Mouse (Mus musculus) heart, embryonic 13.5 days (tissue): ENCODE measurements at regions not wholly inside any gene's neighbourhood (a gene's known extent, or its start where the extent isn't known, plus 50 kb on each side); places are given as distances from the start of the nearest gene placed in this dataset.

ENCODE experiments used
- ATAC-seq: fragments of 200-750 bp; cut with Nextera tagmentation; 2 replicates; pipeline ENCODE4 v1.8.0; 2017; ENCODE audit warnings: moderate TSS enrichment; ENCODE audit not compliant: insufficient number of reproducible peaks, low FRiP score, low TSS enrichment; ENCODE audit errors: extremely low read depth
- H3K27ac ChIP-seq: fragments of 300-500 bp; sonication (generic); replicated peaks from 2 replicates; pipeline ENCODE4 v1.5.1; 2015; ENCODE audit warnings: moderate library complexity, mild to moderate bottlenecking, inconsistent platforms
- H3K27me3 ChIP-seq: fragments of 300-500 bp; sonication (generic); replicated peaks from 2 replicates; pipeline ENCODE4 v1.6.1; 2015; ENCODE audit warnings: mild to moderate bottlenecking, inconsistent platforms
- H3K36me3 ChIP-seq: fragments of 300-500 bp; sonication (generic); 2 replicates; pipeline ENCODE4 v1.6.1; 2015; ENCODE audit warnings: mild to moderate bottlenecking, inconsistent platforms
- H3K4me1 ChIP-seq: fragments of 300-500 bp; sonication (generic); 2 replicates; pipeline ENCODE4 v1.6.1; 2015; ENCODE audit warnings: inconsistent platforms
- H3K4me2 ChIP-seq: fragments of 300-500 bp; sonication (generic); 2 replicates; pipeline ENCODE4 v1.6.1; 2015; ENCODE audit warnings: inconsistent platforms, mild to moderate bottlenecking, moderate library complexity
- H3K4me3 ChIP-seq: fragments of 300-500 bp; sonication (generic); 2 replicates; pipeline ENCODE4 v1.5.1; 2015; ENCODE audit warnings: moderate library complexity, mild to moderate bottlenecking, inconsistent platforms
- H3K9ac ChIP-seq: fragments of 300-500 bp; sonication (generic); 2 replicates; pipeline ENCODE4 v1.6.1; 2015; ENCODE audit warnings: inconsistent platforms, mild to moderate bottlenecking, moderate library complexity
- H3K9me3 ChIP-seq: fragments of 300-500 bp; sonication (generic); 2 replicates; pipeline ENCODE4 v1.6.1; 2016; ENCODE audit warnings: inconsistent platforms
- WGBS: fragments of 180-500 bp; shearing (Covaris S2); methylation state at CpG from one replicate; pipeline ENCODE4 v1.1.7; 2015; ENCODE audit warnings: mixed read lengths; 5-methylcytosine and 5-hydroxymethylcytosine counted together

DNA sequence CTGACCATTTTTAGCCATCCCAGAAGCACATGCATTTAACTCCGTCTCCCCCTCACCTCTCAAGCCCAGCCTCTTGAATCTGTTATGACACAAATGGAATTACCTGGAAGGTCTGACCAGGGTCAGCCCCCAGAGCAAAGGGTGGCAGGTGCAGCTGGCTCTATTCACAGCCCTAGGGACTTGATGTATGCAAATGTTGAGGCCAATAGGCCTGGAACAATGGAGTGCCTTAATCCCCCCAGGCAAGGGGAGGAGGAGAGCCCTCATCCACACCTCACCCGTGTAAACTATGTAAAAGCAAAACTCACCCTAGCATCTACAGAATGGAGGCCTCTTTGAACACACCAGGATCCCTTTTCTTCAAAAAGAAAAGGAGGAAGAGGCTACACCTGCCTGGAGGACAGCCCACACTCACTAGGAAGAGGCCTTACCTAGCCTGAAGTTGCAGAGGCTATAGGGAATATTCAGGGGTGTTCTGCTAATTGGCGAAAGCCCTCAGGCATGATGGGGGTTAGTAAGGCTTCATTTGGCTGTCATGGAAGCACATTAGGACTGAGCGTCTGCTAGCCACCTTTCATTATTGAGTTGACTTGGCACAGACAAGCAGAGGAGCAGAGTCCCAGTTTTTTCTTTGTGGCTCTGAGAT, 388.4 kb downstream of the Hs3st3b1 start:
- Histone ChIP-seq H3K27ac (no peak overlapping the region), H3K4me3 (no peak overlapping the region), H3K4me1 (no peaks in the 10 kb centered on the region), H3K4me2 (no peak overlapping the region), H3K9ac (no peak overlapping the region), H3K9me3 (no peaks in the 10 kb centered on the region), H3K27me3 (peaks cover 6% of the 10 kb centered on the region), H3K36me3 (no peaks in the 10 kb centered on the region)
- ATAC-seq: no peak
- 60% methylated on average over 4 of the region's 4 CpGs for WGBS

DNA sequence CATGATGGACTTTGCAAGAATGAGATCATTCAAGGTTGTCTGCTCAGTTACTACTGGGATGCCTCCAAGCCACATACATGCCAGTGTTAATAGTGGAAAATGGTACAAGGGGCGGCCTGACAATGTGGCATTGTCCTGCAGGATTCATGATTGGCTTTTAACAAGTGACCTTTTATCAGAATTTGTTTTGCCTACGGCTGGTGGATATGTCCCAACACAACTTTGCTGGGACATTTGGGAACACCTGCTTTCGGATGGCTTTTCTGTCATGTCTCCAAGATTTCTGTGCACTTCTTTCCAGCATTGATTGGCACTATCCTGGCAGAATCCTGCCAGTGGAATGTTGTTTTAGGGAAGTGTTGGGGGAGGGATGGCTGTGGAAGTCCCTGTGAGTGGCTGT, 384.4 kb downstream of the Hs3st3b1 start:
- 76% methylated on average over 3 of the region's 3 CpGs for WGBS
- H3K4me1 ChIP-seq: no peaks in the 10 kb centered on the region
- H3K4me3 ChIP-seq: no peak overlapping the region
- H3K27ac ChIP-seq: no peak overlapping the region
- H3K4me2 ChIP-seq: no peak overlapping the region
- no peak overlapping the region for H3K9ac ChIP-seq
- H3K27me3 ChIP-seq: peaks cover 6% of the 10 kb centered on the region
- ATAC-seq: no peak
- H3K9me3 ChIP-seq: no peaks in the 10 kb centered on the region
- no peaks in the 10 kb centered on the region for H3K36me3 ChIP-seq

DNA sequence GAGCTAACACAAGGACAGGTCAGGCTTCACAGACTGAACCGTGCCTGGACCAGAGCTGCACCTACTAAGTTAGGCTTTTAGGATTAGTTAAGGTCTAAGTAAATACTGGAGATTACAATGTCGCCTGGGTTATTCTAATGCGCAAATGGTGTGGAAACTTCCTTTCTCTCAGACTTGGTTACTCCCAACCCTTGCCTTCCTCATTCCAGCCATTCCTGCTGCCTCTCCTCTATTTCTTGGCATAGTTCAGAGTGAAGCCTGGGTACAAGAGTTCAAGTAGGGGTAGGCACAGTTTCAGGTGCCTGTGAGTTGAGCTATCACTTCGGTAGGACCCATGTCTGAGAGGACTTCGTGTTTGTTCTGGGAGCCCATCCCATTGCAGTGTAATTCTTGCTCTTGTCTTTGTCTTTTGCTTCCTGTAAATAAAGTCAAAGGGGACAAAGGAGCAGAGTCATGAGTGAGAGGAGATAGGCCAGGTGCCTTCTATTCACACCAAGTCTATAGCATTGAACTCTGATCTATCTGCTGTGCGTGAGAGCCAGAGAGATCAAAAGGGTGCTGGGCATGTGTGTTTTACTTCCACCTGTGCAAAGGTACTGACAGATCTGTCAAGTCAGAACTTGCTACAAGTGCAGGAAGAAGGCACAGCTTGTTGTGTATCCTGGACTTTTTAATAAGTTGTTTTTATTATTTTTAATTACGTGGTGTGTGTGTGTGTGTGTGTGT, 378.0 kb downstream of the Hs3st3b1 start:
- Histone ChIP-seq H3K36me3 (no peaks in the 10 kb centered on the region), H3K9ac (no peak overlapping the region), H3K27ac (no peak overlapping the region), H3K4me3 (no peak overlapping the region), H3K27me3 (peaks cover 25% of the 10 kb centered on the region), H3K9me3 (no peaks in the 10 kb centered on the region), H3K4me2 (no peak overlapping the region), H3K4me1 (peaks cover 6% of the 10 kb centered on the region; the same call in 1 of the 2 replicates)
- WGBS: 60% methylated on average over 7 of the region's 7 CpGs
- no peak for ATAC-seq

DNA sequence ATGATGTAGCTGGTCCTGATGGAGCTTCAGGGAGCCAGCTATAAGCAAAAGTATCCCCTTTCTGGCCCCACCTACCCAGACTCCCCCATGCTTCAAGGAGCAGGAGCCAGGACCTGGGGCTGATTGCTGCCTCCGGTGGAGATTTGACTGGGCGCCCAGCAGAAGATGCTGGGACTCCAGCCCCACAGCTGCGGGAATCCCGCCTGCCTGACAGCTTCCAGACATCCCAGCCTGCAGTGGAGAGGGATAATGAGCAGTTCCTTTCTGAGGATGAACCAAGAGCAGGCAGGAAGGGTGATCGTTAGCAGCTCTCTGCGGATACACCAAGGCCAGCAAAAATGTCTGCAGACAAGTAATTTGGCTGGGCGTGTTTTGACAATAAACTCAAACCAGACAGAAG, 376.6 kb downstream of the Hs3st3b1 start:
- no peak for ATAC-seq
- H3K4me3 ChIP-seq: no peak overlapping the region
- WGBS: 12% methylated on average over 7 of the region's 7 CpGs
- peaks cover 28% of the 10 kb centered on the region for H3K27me3 ChIP-seq
- H3K4me2 ChIP-seq: no peak overlapping the region
- no peaks in the 10 kb centered on the region for H3K9me3 ChIP-seq
- no peak overlapping the region for H3K27ac ChIP-seq
- no peaks in the 10 kb centered on the region for H3K36me3 ChIP-seq
- H3K9ac ChIP-seq: no peak overlapping the region
- peaks cover 6% of the 10 kb centered on the region; the same call in 1 of the 2 replicates for H3K4me1 ChIP-seq

DNA sequence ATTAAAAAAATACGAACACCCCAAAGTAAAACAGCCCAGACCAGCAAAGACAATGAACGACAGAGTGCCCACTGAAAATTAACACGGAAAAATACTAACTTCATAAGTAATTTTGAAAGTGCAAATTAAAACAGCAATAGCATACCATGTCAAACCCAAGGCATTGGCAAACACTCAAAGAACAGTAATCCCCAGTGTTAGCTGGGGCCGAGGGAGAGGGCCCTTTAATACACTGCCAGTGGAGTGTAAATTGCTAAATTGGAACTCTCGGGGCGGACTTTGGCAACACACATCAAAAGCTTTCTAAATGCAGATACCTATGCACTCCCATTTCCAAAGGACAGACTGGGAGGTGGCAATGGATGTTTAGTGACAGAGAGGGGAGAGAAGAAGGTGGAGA, 361.6 kb downstream of the Hs3st3b1 start:
- no peak for ATAC-seq
- peaks cover 67% of the 10 kb centered on the region for H3K27me3 ChIP-seq
- H3K4me3 ChIP-seq: no peak overlapping the region
- H3K9ac ChIP-seq: no peak overlapping the region
- H3K36me3 ChIP-seq: no peaks in the 10 kb centered on the region
- H3K4me1 ChIP-seq: peaks cover 10% of the 10 kb centered on the region; the same call in 1 of the 2 replicates
- 68% methylated on average over 6 of the region's 6 CpGs for WGBS
- H3K9me3 ChIP-seq: peaks cover 9% of the 10 kb centered on the region; the same call in 1 of the 2 replicates
- no peak overlapping the region for H3K4me2 ChIP-seq
- no peak overlapping the region for H3K27ac ChIP-seq

DNA sequence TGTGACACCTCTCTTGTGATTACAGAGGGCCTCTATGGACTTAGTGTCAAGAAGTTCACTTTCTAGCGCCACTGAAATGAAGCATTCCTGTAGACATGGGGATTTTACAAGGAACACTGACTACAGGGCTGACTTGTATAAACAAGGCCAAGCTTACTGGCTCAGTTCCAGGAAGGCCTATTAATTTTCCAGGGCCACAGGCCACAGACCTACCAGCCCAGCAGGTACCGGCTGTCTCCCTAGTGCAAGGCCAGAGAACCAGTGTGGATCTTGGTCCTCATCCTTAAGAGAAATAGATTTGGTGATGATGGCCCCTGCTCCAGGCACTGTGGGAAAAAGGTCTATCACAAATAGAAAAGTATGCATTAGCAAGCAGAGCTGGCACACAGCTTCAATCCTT, 359.4 kb downstream of the Hs3st3b1 start:
- H3K4me2 ChIP-seq: no peak overlapping the region
- no peak for ATAC-seq
- 36% methylated on average over 2 of the region's 2 CpGs for WGBS
- H3K27me3 ChIP-seq: peaks cover 72% of the 10 kb centered on the region
- peaks cover 9% of the 10 kb centered on the region; the same call in 1 of the 2 replicates for H3K9me3 ChIP-seq
- no peak overlapping the region for H3K27ac ChIP-seq
- H3K9ac ChIP-seq: no peak overlapping the region
- H3K4me3 ChIP-seq: no peak overlapping the region
- H3K4me1 ChIP-seq: peaks cover 10% of the 10 kb centered on the region; the same call in 1 of the 2 replicates
- H3K36me3 ChIP-seq: no peaks in the 10 kb centered on the region

DNA sequence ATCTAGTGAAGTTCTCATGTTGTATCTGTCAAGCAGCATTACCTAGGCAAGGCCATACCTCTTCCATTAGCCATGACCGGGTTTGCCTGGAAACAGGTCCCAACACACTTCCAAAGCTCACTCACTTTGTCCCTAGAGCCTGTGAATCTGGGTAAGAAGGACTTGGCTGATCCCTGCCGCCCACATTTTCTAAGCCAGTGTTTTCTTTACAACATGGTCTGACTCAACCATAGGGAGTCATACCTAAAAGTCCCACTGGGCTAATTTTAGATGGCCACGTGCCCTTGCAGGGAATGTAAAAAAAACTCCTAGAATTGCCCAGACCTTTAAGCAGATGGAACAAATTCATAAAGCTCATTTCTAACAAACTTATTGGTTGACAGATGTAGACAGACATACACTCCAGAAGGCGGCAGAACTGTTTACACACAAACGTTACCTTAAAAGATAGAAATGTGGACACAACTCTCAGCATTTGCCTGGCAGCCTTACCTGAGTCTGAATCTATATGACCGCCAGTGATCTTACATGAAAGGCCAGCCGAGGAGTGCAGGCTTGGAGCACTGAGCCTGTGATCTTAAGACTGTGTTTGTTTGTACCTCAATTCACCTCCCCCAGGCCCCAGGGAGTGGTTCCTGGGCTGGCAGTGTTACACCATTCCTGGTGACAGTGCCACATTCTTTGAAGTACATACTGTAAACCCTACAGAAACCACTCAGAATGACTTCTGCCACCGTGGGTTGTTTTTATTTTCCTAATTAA, 356.4 kb downstream of the Hs3st3b1 start:
- no peak overlapping the region for H3K27ac ChIP-seq
- WGBS: 55% methylated on average over 8 of the region's 8 CpGs
- no peak overlapping the region for H3K4me3 ChIP-seq
- no peak overlapping the region for H3K9ac ChIP-seq
- peaks cover 10% of the 10 kb centered on the region; the same call in 1 of the 2 replicates for H3K4me1 ChIP-seq
- H3K4me2 ChIP-seq: no peak overlapping the region
- no peaks in the 10 kb centered on the region for H3K36me3 ChIP-seq
- ATAC-seq: no peak
- H3K27me3 ChIP-seq: peaks cover 71% of the 10 kb centered on the region
- H3K9me3 ChIP-seq: peaks cover 3% of the 10 kb centered on the region; the same call in 1 of the 2 replicates

DNA sequence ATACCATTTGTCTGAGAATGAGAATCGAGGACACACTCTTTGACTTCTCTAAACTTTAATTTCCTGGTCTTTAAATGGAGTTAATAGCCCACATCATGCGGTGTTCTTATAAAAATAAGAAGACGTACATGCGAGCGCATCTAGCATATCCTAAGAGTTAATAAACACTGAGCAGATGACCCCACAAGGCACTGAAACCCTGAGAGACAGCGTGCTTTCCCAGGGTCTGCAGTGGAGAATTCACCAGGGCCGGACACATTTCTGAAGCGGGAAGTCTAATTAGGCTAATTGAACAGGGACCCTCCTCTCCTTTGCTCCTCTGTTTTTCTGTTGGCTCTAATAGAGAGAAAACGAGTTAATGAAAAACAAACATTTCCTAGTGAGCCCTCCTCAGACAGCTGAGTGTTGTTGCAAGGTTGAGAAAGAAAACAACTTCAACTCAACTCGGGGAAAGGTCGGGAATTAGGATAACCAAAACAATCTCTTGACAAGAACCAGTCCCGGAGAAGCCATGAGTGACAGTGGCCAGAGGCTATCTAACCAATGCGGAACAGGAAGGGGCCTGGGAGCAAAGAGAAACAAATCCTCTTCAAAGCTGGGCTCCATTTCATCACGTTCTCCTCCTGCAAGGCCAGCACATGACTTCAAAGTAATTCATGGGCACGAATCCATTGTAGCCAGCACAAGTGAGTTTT, 352.2 kb downstream of the Hs3st3b1 start:
- 0 out of 2 replicates have a peak, but pooled peaks cover 7% of the 10 kb centered on the region for H3K4me1 ChIP-seq
- H3K27me3 ChIP-seq: peaks cover 70% of the 10 kb centered on the region
- no peak overlapping the region for H3K4me3 ChIP-seq
- peak overlapping the region; percentile 51; the same call in 1 of the 2 replicates for H3K27ac ChIP-seq
- 30% methylated on average over 15 of the region's 15 CpGs for WGBS
- 0 out of 2 replicates have a peak overlapping the region, but pooled peaks have one; percentile 18 for H3K4me2 ChIP-seq
- H3K9ac ChIP-seq: no peak overlapping the region
- H3K36me3 ChIP-seq: no peaks in the 10 kb centered on the region
- 0 out of 2 replicates have a peak, but pooled peaks have one; percentile 37 for ATAC-seq
- no peaks in the 10 kb centered on the region for H3K9me3 ChIP-seq

DNA sequence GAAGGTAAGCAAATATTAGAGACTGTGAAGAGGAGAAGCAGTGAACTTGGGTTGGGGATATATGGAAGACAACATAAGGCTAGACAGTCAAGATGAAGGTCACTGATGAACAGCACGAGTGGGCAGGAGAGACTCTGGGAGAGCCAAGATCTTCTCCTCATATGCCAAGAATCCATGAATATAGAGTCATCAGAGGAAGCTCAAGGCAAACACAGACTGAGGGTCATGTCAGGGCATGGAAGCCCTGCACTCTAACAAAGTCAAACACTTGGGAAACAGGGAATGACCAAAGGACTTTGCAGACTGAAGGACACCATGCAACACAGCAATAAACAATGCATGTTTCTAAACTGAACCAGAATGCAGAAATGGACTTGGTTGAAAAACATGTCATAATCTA, 351.4 kb downstream of the Hs3st3b1 start:
- no peak overlapping the region for H3K9ac ChIP-seq
- ATAC-seq: no peak
- H3K4me3 ChIP-seq: no peak overlapping the region
- peaks cover 62% of the 10 kb centered on the region for H3K27me3 ChIP-seq
- H3K27ac ChIP-seq: peak overlapping the region; percentile 51
- no peaks in the 10 kb centered on the region for H3K36me3 ChIP-seq
- no peaks in the 10 kb centered on the region for H3K9me3 ChIP-seq
- WGBS: 44% methylated on average over 1 of the region's 1 CpGs
- H3K4me1 ChIP-seq: 0 out of 2 replicates have a peak, but pooled peaks cover 7% of the 10 kb centered on the region
- no peak overlapping the region for H3K4me2 ChIP-seq

DNA sequence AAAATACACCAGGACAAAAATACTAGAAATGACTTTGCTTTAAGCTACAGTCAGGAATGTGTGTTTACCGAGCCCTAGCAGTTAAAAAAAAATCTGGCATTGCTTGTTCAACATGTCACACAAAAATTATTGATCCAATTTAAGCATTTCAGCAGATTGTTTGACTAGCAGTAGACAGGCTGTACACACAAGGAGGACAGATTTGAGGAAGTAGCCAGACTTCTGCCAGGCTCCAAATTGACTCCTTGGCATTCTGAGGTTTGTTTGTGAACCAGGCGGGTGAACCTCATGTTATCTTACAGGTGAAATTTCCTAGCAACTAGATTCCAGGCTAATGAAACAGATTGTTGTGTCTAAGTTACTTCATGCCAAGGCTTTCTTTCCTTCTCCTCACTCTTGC, 348.8 kb downstream of the Hs3st3b1 start:
- ATAC-seq: no peak
- Histone ChIP-seq H3K4me3 (no peak overlapping the region), H3K4me1 (0 out of 2 replicates have a peak, but pooled peaks cover 7% of the 10 kb centered on the region), H3K36me3 (no peaks in the 10 kb centered on the region), H3K9ac (no peak overlapping the region), H3K27ac (no peak overlapping the region), H3K27me3 (peaks cover 55% of the 10 kb centered on the region), H3K9me3 (no peaks in the 10 kb centered on the region), H3K4me2 (no peak overlapping the region)
- WGBS: 65% methylated on average over 2 of the region's 2 CpGs

DNA sequence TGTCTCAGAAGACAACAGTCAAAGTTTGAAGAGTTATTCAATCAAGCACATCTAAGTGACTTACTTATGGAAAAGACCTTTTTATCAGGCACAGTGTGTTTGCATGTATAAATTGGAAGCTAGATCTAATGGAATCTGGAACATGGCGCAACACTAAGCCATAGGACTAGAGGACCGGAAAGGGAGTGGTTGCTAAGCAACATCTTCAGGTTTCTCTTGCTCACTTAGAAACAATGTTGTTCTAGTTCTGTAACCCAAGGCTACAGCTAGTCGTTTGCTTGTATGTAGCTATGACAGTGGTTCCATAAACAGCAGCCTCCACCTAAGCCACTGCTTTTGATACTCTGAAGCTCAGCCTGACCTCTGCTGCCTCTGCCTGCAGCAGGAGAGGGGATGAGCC, 338.8 kb downstream of the Hs3st3b1 start:
- no peak overlapping the region for H3K27ac ChIP-seq
- no peaks in the 10 kb centered on the region for H3K9me3 ChIP-seq
- peaks cover 56% of the 10 kb centered on the region for H3K27me3 ChIP-seq
- ATAC-seq: no peak
- no peaks in the 10 kb centered on the region for H3K36me3 ChIP-seq
- H3K4me3 ChIP-seq: no peak overlapping the region
- no peak overlapping the region for H3K4me2 ChIP-seq
- H3K4me1 ChIP-seq: peaks cover 11% of the 10 kb centered on the region; the same call in 1 of the 2 replicates
- no peak overlapping the region for H3K9ac ChIP-seq
- WGBS: 82% methylated on average over 3 of the region's 3 CpGs
